In genomic region chr6:113000666-113001287, GRCm38 (mm10) we compare ENCODE assay signal across 8 mouse cellular contexts. TPM values are rescaled to one million over a fixed set of nuclear protein-coding genes. Genes with fewer than 3 reads are reported as not detected.
DNase-seq lines count a peak whose midpoint lies in the region; ATAC-seq and TF ChIP-seq lines count a peak whose summit lies in the region.

No protein-coding gene starts in this region.

- in situ Hi-C loops in Patski (cut with MboI; ENCODE audit: low pct_unique_long_range_greater_than_20kb) = loop anchor here (10.0 kb wide), 2 partner anchors 286 to 506 kb away; no protein-coding TSS in a partner anchor

- peak; percentile 92 for TF ChIP-seq CTCF in Patski (IDR thresholded peaks at IDR 0.05)

- peak; percentile 84 for ATAC-seq in Patski
- peak; percentile 96 for ATAC-seq in hindbrain, embryonic 14.5 days (ENCODE audit: low FRiP score)

- H3K9ac ChIP-seq in hindbrain, embryonic 14.5 days = peak overlapping the region; percentile 9; the same call in 1 of the 2 replicates

- H3K4me3 ChIP-seq in hindbrain, embryonic 14.5 days (replicated peaks; ENCODE audit: low read length) = no peak overlapping the region

- POLR2A ChIA-PET in Patski (lab: Charles Lee) = interaction anchor here (0.6 kb wide), 1 partner anchor 83 kb away, joined by 3 read pairs; no protein-coding TSS in a partner anchor

- DNase-seq in Patski (ENCODE audit: low read depth, low spot score) = no peak
- peak; percentile 95 to 97 for DNase-seq in cerebellum, postnatal 14 days
- DNase-seq in frontal cortex, postnatal 25 days (ENCODE audit: low spot score in 2 of 2) = peak; percentile 75 to 87
- DNase-seq in hindbrain, embryonic 14.5 days (ENCODE audit: low spot score) = peak; percentile 96
- peak; percentile 75 to 96 for DNase-seq in layer of hippocampus, postnatal 25 days (ENCODE audit: extremely low spot score in 1 of 2, low spot score in 1 of 2)
- DNase-seq in lung, postnatal 14 days = peak; percentile 91
- peak; percentile 98 for DNase-seq in retina, embryonic 14.5 days (ENCODE audit: low spot score)
- peak; percentile 74 to 75 for DNase-seq in thymus, postnatal 36 days

- no peak overlapping the region for H3K27ac ChIP-seq in hindbrain, embryonic 14.5 days

- H3K9me3 ChIP-seq in hindbrain, embryonic 14.5 days (ENCODE audit: control insufficient read depth, low read length) = no peaks in the 10 kb centered on the region

- CTCF ChIA-PET in Patski (lab: Charles Lee) = interaction anchor here (1.0 to 3.0 kb wide), 11 partner anchors 9 to 304 kb away, joined by 3 to 23 read pairs (median 3); partner anchors contain the start of genes Rad18 and Srgap3

- no peaks in the 10 kb centered on the region for H3K36me3 ChIP-seq in hindbrain, embryonic 14.5 days (replicated peaks; ENCODE audit: control insufficient read depth, insufficient read depth)

- WGBS in hindbrain, embryonic 14.5 days = 33% methylated on average over 11 of the region's 11 CpGs

- H3K4me2 ChIP-seq in hindbrain, embryonic 14.5 days (replicated peaks) = peak overlapping the region; percentile 41

- H3K4me1 ChIP-seq in hindbrain, embryonic 14.5 days (replicated peaks; ENCODE audit: control insufficient read depth, insufficient read depth, low read length) = peaks cover 6% of the 10 kb centered on the region; the same call in 1 of the 2 replicates

- H3K27me3 ChIP-seq in Patski = no peaks in the 10 kb centered on the region
- H3K27me3 ChIP-seq in hindbrain, embryonic 14.5 days (ENCODE audit: control insufficient read depth, insufficient read depth, low read length) = no peaks in the 10 kb centered on the region

RNA-seq across cellular contexts. Expression of gene Thumpd3, which starts 45.2 kb away (rescaled TPM):
- 63.3 TPM for polyA plus RNA-seq in Patski (2021)
- polyA plus RNA-seq in hindbrain, embryonic 14.5 days (2014; fragmentation: Nextera tagmentation; extraction: Ambion mirVana) = 45.5 and 49.1 TPM in 2 replicates
- 10 to 100 TPM; 34.3 to 42.3 TPM for total RNA-seq in layer of hippocampus, postnatal 25 days (2021)

RNA-seq across cellular contexts. Expression of gene Srgap3, which starts 53.7 kb away (rescaled TPM):
- 37.7 TPM for polyA plus RNA-seq in Patski (2021)
- 49.9 and 50.7 TPM in 2 replicates for polyA plus RNA-seq in hindbrain, embryonic 14.5 days (2014; fragmentation: Nextera tagmentation; extraction: Ambion mirVana)
- total RNA-seq in layer of hippocampus, postnatal 25 days (2021) = 100 to 1,000 TPM; 241 to 270 TPM
